Mouse (Mus musculus) forebrain, embryonic 14.5 days (tissue): ENCODE measurements at regions not wholly inside any gene's neighbourhood (a gene's known extent, or its start where the extent isn't known, plus 50 kb on each side); places are given as distances from the start of the nearest gene placed in this dataset.
A peak's percentile ranks its signal among the peaks of the same experiment; 100 is the strongest.

Experiments
- ATAC-seq: fragments of 200-750 bp; cut with Nextera tagmentation; 2 replicates; pipeline ENCODE4 v1.8.0; 2017; ENCODE audit warnings: mild to moderate bottlenecking, moderate library complexity
- DNase-seq: peaks from one replicate; pipeline ENCODE4 v3.0.0-alpha.2; 2015; ENCODE audit warnings: low spot score
- H3K27ac ChIP-seq: fragments of 300-500 bp; sonication (generic); 2 replicates; pipeline ENCODE4 v1.5.1; 2014; ENCODE audit warnings: low read depth, mild to moderate bottlenecking, control low read depth, low read length, moderate library complexity
- H3K27me3 ChIP-seq: fragments of 300-500 bp; sonication (generic); replicated peaks from 2 replicates; pipeline ENCODE4 v1.6.1; 2014; ENCODE audit warnings: low read length, control low read depth, mixed read lengths; ENCODE audit not compliant: control insufficient read depth, insufficient read depth
- H3K36me3 ChIP-seq: fragments of 300-500 bp; sonication (generic); 2 replicates; pipeline ENCODE4 v1.6.1; 2014; ENCODE audit warnings: low read length, control low read depth; ENCODE audit not compliant: control insufficient read depth, insufficient read depth
- H3K4me1 ChIP-seq: fragments of 300-500 bp; sonication (generic); 2 replicates; pipeline ENCODE4 v1.6.1; 2014; ENCODE audit warnings: antibody characterized with exemption, low read length, control low read depth; ENCODE audit not compliant: control insufficient read depth, insufficient read depth
- H3K4me2 ChIP-seq: fragments of 300-500 bp; sonication (generic); 2 replicates; pipeline ENCODE4 v1.6.1; 2014; ENCODE audit warnings: mild to moderate bottlenecking, control low read depth, low read length
- H3K4me3 ChIP-seq: fragments of 300-500 bp; sonication (generic); 2 replicates; pipeline ENCODE4 v1.5.1; 2014; ENCODE audit warnings: low read depth, low read length, control low read depth
- H3K9ac ChIP-seq: fragments of 300-500 bp; sonication (generic); 2 replicates; pipeline ENCODE4 v1.6.1; 2014; ENCODE audit warnings: mild to moderate bottlenecking, low read length, control low read depth, moderate library complexity
- H3K9me3 ChIP-seq: fragments of 300-500 bp; sonication (generic); replicated peaks from 2 replicates; pipeline ENCODE4 v1.6.1; 2016; ENCODE audit warnings: low read length, control low read depth, mixed read lengths; ENCODE audit not compliant: control insufficient read depth
- whole genome bisulfite sequencing: fragments of 180-500 bp; shearing (Covaris S2); extraction: QIAGEN DNeasy Blood & Tissue Kit; methylation state at CpG from one replicate; pipeline ENCODE4 v1.1.7; 2014; 5-methylcytosine and 5-hydroxymethylcytosine counted together

DNA sequence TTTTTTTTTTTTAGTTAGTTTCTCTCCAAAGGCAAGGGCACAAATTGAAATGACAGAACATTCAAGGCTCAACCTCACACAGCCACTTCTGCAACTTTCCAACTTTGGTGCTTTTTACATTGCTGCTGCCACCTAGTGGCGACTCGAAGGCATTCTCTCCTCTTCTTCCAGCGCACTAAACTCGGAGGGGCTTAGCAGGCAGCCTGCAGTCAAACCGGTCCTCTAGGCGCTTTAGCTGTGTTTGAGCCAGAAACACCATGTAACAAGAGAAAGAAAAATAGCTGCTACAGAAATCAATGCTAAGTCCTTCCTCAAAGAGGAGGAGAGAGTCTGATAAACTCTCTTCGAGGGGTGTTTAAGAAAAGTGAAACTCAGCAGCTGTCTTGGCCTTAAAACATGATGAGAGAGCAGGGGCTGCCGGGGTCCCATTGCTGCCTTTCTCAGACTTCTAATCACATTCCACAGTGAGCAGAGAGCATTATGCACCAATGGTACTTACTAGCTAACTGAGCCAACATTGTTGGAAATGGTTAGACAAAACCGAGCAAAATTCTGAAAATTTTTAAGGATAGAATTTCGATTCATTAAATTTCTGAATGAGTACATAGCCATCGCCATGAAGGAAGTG, 252.7 kb downstream of the Rergl start:
- DNase-seq (peak; percentile 86), ATAC-seq (peak; percentile 91)
- Histone ChIP-seq H3K9ac (no peak overlapping the region), H3K4me2 (no peak overlapping the region), H3K4me1 (no peaks in the 10 kb centered on the region), H3K9me3 (no peaks in the 10 kb centered on the region), H3K27me3 (no peaks in the 10 kb centered on the region), H3K36me3 (no peaks in the 10 kb centered on the region), H3K4me3 (no peak overlapping the region), H3K27ac (no peak overlapping the region)
- 33% methylated on average over 11 of the region's 11 CpGs for WGBS

DNA sequence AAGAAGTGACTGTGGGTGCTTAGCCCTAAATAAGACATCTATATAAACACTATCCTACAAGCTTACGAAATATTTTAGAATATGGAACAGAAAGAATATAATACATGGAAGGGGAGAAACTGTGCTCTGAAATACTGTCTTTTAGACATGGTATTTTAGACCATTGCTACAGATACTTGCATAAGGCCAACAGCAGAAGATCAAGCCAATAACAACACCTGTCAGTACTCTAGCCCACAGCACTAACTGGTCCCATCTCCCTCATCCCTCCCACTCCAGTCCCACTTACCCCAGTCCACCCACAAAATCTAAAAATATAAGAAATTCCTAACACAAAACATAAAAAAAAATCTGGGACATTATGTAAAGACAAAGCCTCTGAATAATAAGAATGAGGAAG, 275.6 kb downstream of the Rergl start:
- Histone ChIP-seq H3K27me3 (no peaks in the 10 kb centered on the region), H3K9ac (no peak overlapping the region), H3K27ac (no peak overlapping the region), H3K4me1 (no peaks in the 10 kb centered on the region), H3K4me3 (no peak overlapping the region), H3K4me2 (no peak overlapping the region), H3K36me3 (no peaks in the 10 kb centered on the region), H3K9me3 (no peaks in the 10 kb centered on the region)
- ATAC-seq = no peak
- no peak for DNase-seq
- 97% methylated on average over 1 of the region's 1 CpGs for WGBS

- 68% methylated on average over 3 of the region's 3 CpGs for WGBS
- Histone ChIP-seq H3K4me3 (no peak overlapping the region), H3K27me3 (no peaks in the 10 kb centered on the region), H3K36me3 (no peaks in the 10 kb centered on the region), H3K4me2 (no peak overlapping the region), H3K27ac (no peak overlapping the region), H3K9ac (no peak overlapping the region), H3K4me1 (no peaks in the 10 kb centered on the region), H3K9me3 (no peaks in the 10 kb centered on the region)
- ATAC-seq = no peak
- DNase-seq = no peak
These were observed 287.3 kb downstream of the Rergl start for GRCm38 (mm10) chr6:139214488-139214887.

- Histone ChIP-seq H3K9ac (no peak overlapping the region), H3K4me2 (no peak overlapping the region), H3K9me3 (0 out of 2 replicates have a peak, but pooled peaks cover 3% of the 10 kb centered on the region), H3K27me3 (no peaks in the 10 kb centered on the region), H3K4me3 (no peak overlapping the region), H3K36me3 (no peaks in the 10 kb centered on the region), H3K4me1 (no peaks in the 10 kb centered on the region), H3K27ac (no peak overlapping the region)
- ATAC-seq (no peak), DNase-seq (no peak)
- WGBS = 25% methylated on average over 2 of the region's 2 CpGs
These were observed 291.5 kb downstream of the Rergl start for GRCm38 (mm10) chr6:139210256-139210655.

- peak; percentile 3 for DNase-seq
- H3K4me2 ChIP-seq = no peak overlapping the region
- no peak overlapping the region for H3K4me3 ChIP-seq
- H3K36me3 ChIP-seq = no peaks in the 10 kb centered on the region
- no peak overlapping the region for H3K9ac ChIP-seq
- no peaks in the 10 kb centered on the region for H3K9me3 ChIP-seq
- no peak overlapping the region for H3K27ac ChIP-seq
- no peaks in the 10 kb centered on the region for H3K4me1 ChIP-seq
- WGBS = 79% methylated on average over 4 of the region's 4 CpGs
- no peak for ATAC-seq
- H3K27me3 ChIP-seq = no peaks in the 10 kb centered on the region
These were observed 303.2 kb downstream of the Rergl start for GRCm38 (mm10) chr6:139198601-139199000.

GRCm38 (mm10) chr6:139186431-139186830, 315.3 kb downstream of the Rergl start:
- Histone ChIP-seq H3K4me3 (no peak overlapping the region), H3K36me3 (no peaks in the 10 kb centered on the region), H3K9ac (no peak overlapping the region), H3K4me1 (no peaks in the 10 kb centered on the region), H3K9me3 (no peaks in the 10 kb centered on the region), H3K27me3 (no peaks in the 10 kb centered on the region), H3K27ac (no peak overlapping the region), H3K4me2 (no peak overlapping the region)
- no peak for DNase-seq
- no peak for ATAC-seq
- WGBS = 66% methylated on average over 8 of the region's 8 CpGs

DNA sequence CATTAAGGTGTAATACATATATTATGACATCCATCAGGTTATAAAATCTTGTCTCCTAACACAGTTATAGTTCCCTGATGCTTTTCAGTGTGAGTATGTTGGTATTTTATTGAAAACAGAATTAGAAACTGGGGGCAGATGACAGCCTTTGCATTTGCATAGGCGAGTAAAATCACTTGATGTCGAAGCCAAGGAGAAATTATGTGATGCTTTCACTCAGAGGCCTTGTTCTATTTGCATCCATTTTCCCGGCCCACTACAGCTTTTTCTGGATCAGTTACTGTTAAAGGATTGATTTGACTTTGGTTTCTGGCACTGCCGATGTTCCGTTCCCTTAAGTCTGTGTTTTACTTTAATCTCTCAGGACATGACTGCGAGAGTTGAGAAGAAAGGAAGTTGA, 341.4 kb downstream of the Rergl start:
- Histone ChIP-seq H3K36me3 (no peaks in the 10 kb centered on the region), H3K4me2 (no peak overlapping the region), H3K27ac (no peak overlapping the region), H3K9ac (no peak overlapping the region), H3K27me3 (no peaks in the 10 kb centered on the region), H3K4me1 (no peaks in the 10 kb centered on the region), H3K4me3 (no peak overlapping the region), H3K9me3 (no peaks in the 10 kb centered on the region)
- no peak for DNase-seq
- 89% methylated on average over 6 of the region's 6 CpGs for WGBS
- ATAC-seq = no peak

DNA sequence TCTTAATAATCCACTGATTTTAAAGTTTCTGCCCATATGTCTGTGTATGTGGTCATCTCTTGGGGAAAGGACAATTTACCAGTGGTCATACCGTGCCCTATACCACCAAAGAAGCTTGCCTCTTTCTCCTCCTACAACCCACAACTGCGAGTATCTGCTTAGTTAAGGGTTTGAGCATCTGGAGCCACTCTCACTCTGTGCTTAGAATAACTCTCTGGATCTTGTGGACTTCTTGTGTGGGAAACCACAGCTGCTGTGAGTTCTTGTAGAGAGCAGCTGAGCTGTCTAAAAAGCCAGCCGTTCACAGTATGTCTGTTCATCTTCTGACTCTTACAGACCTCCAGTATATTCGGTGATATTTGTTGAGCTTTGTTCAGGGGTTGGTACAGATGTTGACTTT, 342.0 kb downstream of the Rergl start:
- no peak for ATAC-seq
- 85% methylated on average over 4 of the region's 4 CpGs for WGBS
- no peak for DNase-seq
- H3K9me3 ChIP-seq = no peaks in the 10 kb centered on the region
- H3K27me3 ChIP-seq = no peaks in the 10 kb centered on the region
- H3K4me1 ChIP-seq = no peaks in the 10 kb centered on the region
- H3K9ac ChIP-seq = no peak overlapping the region
- no peak overlapping the region for H3K27ac ChIP-seq
- H3K36me3 ChIP-seq = no peaks in the 10 kb centered on the region
- H3K4me2 ChIP-seq = no peak overlapping the region
- H3K4me3 ChIP-seq = no peak overlapping the region

DNA sequence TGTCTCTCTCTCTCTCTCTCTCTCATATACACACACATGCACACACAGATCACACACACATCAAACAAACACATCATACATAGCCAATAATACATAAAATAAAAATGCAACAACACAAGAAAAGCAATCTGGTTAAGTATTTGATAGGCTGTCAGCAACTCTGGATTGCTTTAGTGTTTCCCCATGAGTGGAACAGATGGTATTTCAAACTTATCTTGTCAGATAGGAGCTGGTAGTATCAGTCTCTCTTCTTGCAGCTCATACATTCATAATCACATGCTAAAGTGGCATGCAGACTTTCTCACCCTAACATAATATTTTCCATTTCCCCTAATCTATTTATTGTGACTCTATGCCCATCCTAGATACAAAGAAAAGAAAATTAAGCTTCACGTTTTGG, 347.0 kb downstream of the Rergl start:
- Histone ChIP-seq H3K4me2 (no peak overlapping the region), H3K4me1 (no peaks in the 10 kb centered on the region), H3K4me3 (no peak overlapping the region), H3K36me3 (no peaks in the 10 kb centered on the region), H3K9ac (no peak overlapping the region), H3K27me3 (no peaks in the 10 kb centered on the region), H3K9me3 (no peaks in the 10 kb centered on the region), H3K27ac (no peak overlapping the region)
- ATAC-seq (0 out of 2 replicates have a peak, but pooled peaks have one; percentile 34), DNase-seq (peak; percentile 23)
- WGBS = 84% methylated on average over 1 of the region's 1 CpGs
